Mouse (Mus musculus) myocyte (in vitro differentiated cells): Measurements from ENCODE around the gene Numb. TPM values are rescaled to one million over a fixed set of nuclear protein-coding genes. Genes with fewer than 3 reads are reported as not detected.

ENCODE experiments used
- H3K27me3 ChIP-seq: one replicate; pipeline ENCODE4 v1.6.1; 2011; ENCODE audit not compliant: control insufficient read depth, insufficient read depth, insufficient read length
- H3K36me3 ChIP-seq: one replicate; pipeline ENCODE4 v1.6.1; 2011; ENCODE audit not compliant: control insufficient read depth, insufficient read depth
- H3K4me2 ChIP-seq: one replicate; pipeline ENCODE4 v1.6.1; 2011; ENCODE audit warnings: low read depth, control low read depth
- H3K4me3 ChIP-seq: one replicate; pipeline ENCODE4 v1.5.1; 2011; ENCODE audit warnings: mild to moderate bottlenecking, control low read depth, moderate library complexity
- H3K79me2 ChIP-seq: one replicate; pipeline ENCODE4 v1.6.1; 2011; ENCODE audit not compliant: control insufficient read depth, insufficient read depth
- H3ac ChIP-seq: one replicate; pipeline ENCODE4 v1.6.1; 2011; ENCODE audit not compliant: control insufficient read depth, insufficient read length
- CEBPB ChIP-seq: IDR thresholded peaks from 2 replicates; pipeline ENCODE4 v1.6.1; 2011; ENCODE audit warnings: mild to moderate bottlenecking, moderate library complexity; ENCODE audit not compliant: poor library complexity, insufficient read depth, severe bottlenecking
- E2F4 ChIP-seq: IDR thresholded peaks from one replicate; pipeline ENCODE4 v1.6.1; 2011; ENCODE audit warnings: mild to moderate bottlenecking, control low read depth, moderate library complexity; ENCODE audit not compliant: insufficient read depth
- MAX ChIP-seq: IDR thresholded peaks from one replicate; pipeline ENCODE4 v1.6.1; 2011; ENCODE audit warnings: low read depth, mild to moderate bottlenecking, control low read depth
- MYOD1 ChIP-seq, 3 experiments: IDR thresholded peaks; one replicate each; pipeline ENCODE4 v1.6.1; 2011; ENCODE audit warnings: control low read depth in 2 of 3, low read depth in 2 of 3, mild to moderate bottlenecking in 2 of 3, moderate library complexity in 1 of 3; ENCODE audit not compliant: insufficient read length in 2 of 3, control insufficient read depth in 1 of 3
- MYOG ChIP-seq, 3 experiments: IDR thresholded peaks; one replicate each; pipeline ENCODE4 v1.6.1; 2011; ENCODE audit warnings: control low read depth in 2 of 3, low read depth in 2 of 3, mild to moderate bottlenecking in 2 of 3; ENCODE audit not compliant: insufficient read length in 2 of 3, control insufficient read depth in 1 of 3, insufficient read depth in 1 of 3
- POLR2A ChIP-seq: IDR thresholded peaks from one replicate; pipeline ENCODE4 v1.6.1; 2011; ENCODE audit warnings: low read depth, mild to moderate bottlenecking, control low read depth, moderate library complexity; ENCODE audit not compliant: insufficient read length
- POLR2AphosphoS2 ChIP-seq: IDR thresholded peaks from one replicate; pipeline ENCODE4 v1.6.1; 2011; ENCODE audit warnings: low read depth, control low read depth; ENCODE audit not compliant: insufficient read length
- REST ChIP-seq: IDR thresholded peaks from one replicate; pipeline ENCODE4 v1.6.1; 2011; ENCODE audit warnings: mild to moderate bottlenecking, control low read depth, moderate library complexity; ENCODE audit not compliant: insufficient read depth, insufficient read length
- SRF ChIP-seq: IDR thresholded peaks from one replicate; pipeline ENCODE4 v1.6.1; 2011; ENCODE audit warnings: low read depth; ENCODE audit not compliant: control insufficient read depth, insufficient read length
- TCF12 ChIP-seq: IDR thresholded peaks from one replicate; pipeline ENCODE4 v1.6.1; 2011; ENCODE audit warnings: mild to moderate bottlenecking, control low read depth; ENCODE audit not compliant: poor library complexity, insufficient read depth, severe bottlenecking
- TCF3 ChIP-seq: IDR thresholded peaks from one replicate; pipeline ENCODE4 v1.6.1; 2011; ENCODE audit warnings: low read depth, control low read depth; ENCODE audit not compliant: insufficient read length
- USF1 ChIP-seq: IDR thresholded peaks from one replicate; pipeline ENCODE4 v1.6.1; 2011; ENCODE audit warnings: low read depth, mild to moderate bottlenecking, control low read depth, moderate library complexity
- polyA plus RNA-seq: library from polyadenylated mRNA; unstranded; fragments of >200 nt; fragmentation: generic; extraction: Trizol; gene quantifications from one replicate; pipeline ENCODE4 v1.2.1, GENCODE M21; 2012; ENCODE audit warnings: missing spikeins

Numb gene
- polyA plus RNA-seq, 1 experiment = 10.0 TPM

DNA sequence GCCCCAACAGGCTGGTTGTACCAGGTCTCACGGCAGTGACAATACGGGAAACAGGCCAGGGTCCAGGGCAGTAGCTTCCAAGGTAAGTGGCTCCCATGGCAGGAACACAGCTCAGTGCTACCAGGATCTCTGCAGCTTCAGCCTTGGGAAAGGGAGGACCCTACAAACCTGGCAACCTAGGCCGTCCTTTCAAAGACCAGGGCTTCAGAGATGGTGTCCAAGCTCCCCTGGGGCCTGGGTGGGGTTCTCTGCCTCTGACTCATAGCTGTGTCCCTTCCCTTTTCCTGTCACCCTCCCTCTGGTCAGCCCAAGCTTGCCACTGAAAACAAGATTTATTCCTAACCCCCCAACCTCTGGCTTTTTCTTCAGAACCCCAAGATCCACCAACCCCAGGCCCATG, 141.6 kb downstream of the Numb start:
- TF ChIP-seq E2F4 (no peak), TCF3 (no peak), POLR2A (no peak), TCF12 (no peak), MYOG (IDR thresholded peaks at IDR 0.05; ENCODE audit: control insufficient read depth in 1 of 3, insufficient read depth in 1 of 3, insufficient read length in 2 of 3, low read depth in 2 of 3) (no peak), POLR2AphosphoS2 (no peak), SRF (no peak), REST (no peak), MYOD1 (IDR thresholded peaks at IDR 0.05; ENCODE audit: control insufficient read depth in 1 of 3, insufficient read length in 2 of 3, low read depth in 2 of 3) (no peak), MAX (no peak), CEBPB (no peak), USF1 (no peak)

DNA sequence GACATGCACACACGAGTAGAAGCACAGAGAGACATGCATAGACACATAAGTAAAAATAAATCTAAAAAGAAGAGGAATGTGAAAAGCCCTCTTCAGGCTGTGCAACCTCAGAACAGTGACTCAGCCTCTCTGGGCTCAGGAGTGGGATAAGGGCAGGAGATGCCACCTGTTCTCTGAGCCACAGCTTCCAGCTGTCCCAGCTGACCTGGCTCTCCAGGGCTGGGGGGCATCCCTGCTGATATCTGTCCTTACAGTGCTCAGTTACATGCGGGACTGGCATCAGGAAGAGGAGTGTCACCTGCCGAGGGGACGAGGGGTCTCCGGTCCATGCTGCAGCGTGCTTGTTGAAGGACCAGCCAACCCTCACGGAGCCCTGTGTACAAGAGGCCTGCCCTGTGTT, 145.0 kb downstream of the Numb start:
- no peaks in the 10 kb centered on the region for H3K36me3 ChIP-seq
- H3ac ChIP-seq = no peak overlapping the region
- no peaks in the 10 kb centered on the region for H3K79me2 ChIP-seq
- no peak for TF ChIP-seq USF1
- TF ChIP-seq MAX = no peak
- no peak for TF ChIP-seq POLR2AphosphoS2
- TF ChIP-seq TCF12 = no peak
- TF ChIP-seq POLR2A = no peak
- TF ChIP-seq TCF3 = no peak
- no peak for TF ChIP-seq E2F4
- TF ChIP-seq MYOG (IDR thresholded peaks at IDR 0.05; ENCODE audit: control insufficient read depth in 1 of 3, insufficient read depth in 1 of 3, insufficient read length in 2 of 3, low read depth in 2 of 3) = peak in 2 of 3 experiments; percentile 71 to 80
- no peak for TF ChIP-seq SRF
- no peak for TF ChIP-seq CEBPB
- TF ChIP-seq MYOD1 (IDR thresholded peaks at IDR 0.05; ENCODE audit: control insufficient read depth in 1 of 3, insufficient read length in 2 of 3, low read depth in 2 of 3) = peak in 2 of 3 experiments; percentile 61 to 63
- TF ChIP-seq REST = no peak
- H3K4me2 ChIP-seq = no peak overlapping the region
- peaks cover 20% of the 10 kb centered on the region for H3K27me3 ChIP-seq
- H3K4me3 ChIP-seq = no peak overlapping the region

More for the DNA sequence above, 141.6 kb downstream of the Numb start:
- Histone ChIP-seq H3K27me3 (peaks cover 20% of the 10 kb centered on the region), H3ac (no peak overlapping the region), H3K4me3 (no peak overlapping the region), H3K79me2 (no peaks in the 10 kb centered on the region), H3K4me2 (no peak overlapping the region), H3K36me3 (no peaks in the 10 kb centered on the region)

DNA sequence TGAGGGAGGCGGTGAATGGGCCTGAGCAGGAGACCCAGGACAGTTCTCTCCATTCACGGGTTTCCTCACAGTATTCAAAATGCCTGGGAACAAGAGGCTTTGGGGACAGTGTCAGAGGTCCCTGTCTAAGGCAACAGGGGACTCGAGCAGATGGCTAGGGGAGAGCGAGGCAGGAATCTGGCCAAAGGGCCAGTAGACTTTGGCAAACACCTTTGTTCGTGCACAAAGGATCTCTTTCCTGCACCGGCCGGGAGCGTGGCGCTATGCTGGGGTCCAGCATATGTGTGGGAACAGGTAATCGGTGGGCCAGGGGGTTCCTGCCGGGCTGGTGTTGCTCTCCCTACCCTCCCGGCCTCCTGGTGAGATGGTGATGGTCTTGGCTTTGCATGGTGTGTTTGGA, 146.1 kb downstream of the Numb start:
- no peak overlapping the region for H3ac ChIP-seq
- H3K79me2 ChIP-seq = no peaks in the 10 kb centered on the region
- no peaks in the 10 kb centered on the region for H3K36me3 ChIP-seq
- H3K4me2 ChIP-seq = no peak overlapping the region
- TF ChIP-seq POLR2A = no peak
- no peak for TF ChIP-seq TCF12
- no peak for TF ChIP-seq POLR2AphosphoS2
- TF ChIP-seq SRF = no peak
- TF ChIP-seq MYOD1 (IDR thresholded peaks at IDR 0.05; ENCODE audit: control insufficient read depth in 1 of 3, insufficient read length in 2 of 3, low read depth in 2 of 3) = no peak
- TF ChIP-seq USF1 = no peak
- TF ChIP-seq MYOG (IDR thresholded peaks at IDR 0.05; ENCODE audit: control insufficient read depth in 1 of 3, insufficient read depth in 1 of 3, insufficient read length in 2 of 3, low read depth in 2 of 3) = no peak
- no peak for TF ChIP-seq REST
- TF ChIP-seq CEBPB = no peak
- TF ChIP-seq TCF3 = no peak
- TF ChIP-seq MAX = no peak
- TF ChIP-seq E2F4 = no peak
- peaks cover 20% of the 10 kb centered on the region for H3K27me3 ChIP-seq
- H3K4me3 ChIP-seq = no peak overlapping the region

DNA sequence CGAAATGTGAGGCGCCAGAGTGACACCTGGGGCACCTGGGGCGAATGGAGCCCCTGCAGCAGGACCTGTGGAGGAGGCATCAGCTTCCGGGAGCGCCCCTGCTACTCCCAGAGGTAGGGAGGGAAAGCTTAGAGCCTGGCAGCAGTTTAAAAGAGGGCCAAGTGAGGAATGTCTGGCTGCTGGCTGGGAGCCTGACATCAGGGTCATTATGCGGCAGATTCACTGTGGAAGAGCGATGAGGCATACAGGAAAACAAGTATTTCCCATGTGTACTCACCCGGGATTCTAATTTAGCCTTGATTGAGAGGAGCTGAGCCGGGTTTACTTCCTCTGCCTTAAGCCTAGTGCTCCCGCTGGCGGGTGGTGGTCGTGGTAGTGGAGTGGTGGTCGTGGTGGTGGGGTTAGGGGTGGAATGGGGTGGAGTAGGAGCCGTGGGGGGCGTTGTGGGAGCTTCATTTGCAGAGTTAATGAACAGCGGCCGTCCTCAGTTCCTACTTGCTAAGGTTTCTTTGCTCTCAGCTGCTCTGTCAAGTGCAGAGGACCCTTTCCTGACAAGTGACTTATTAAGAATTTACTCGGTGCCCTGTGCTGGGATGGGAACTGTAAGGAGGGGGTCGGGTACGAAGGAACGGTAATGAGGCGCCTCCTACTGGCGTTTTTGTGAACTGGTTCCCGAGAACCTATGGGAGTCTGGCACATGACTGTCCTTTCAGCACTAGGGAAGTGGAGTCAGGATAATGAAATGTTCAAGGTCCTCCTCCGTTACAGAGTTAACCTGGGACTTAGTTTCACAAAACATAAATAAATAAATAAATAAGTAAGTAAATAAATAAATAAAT, 151.1 kb downstream of the Numb start:
- H3K27me3 ChIP-seq = no peaks in the 10 kb centered on the region
- TF ChIP-seq POLR2A (no peak), USF1 (peak; percentile 13)
- no peak overlapping the region for H3K4me3 ChIP-seq
- no peaks in the 10 kb centered on the region for H3K79me2 ChIP-seq
- no peak overlapping the region for H3ac ChIP-seq
- peak overlapping the region; percentile 18 for H3K4me2 ChIP-seq
- no peaks in the 10 kb centered on the region for H3K36me3 ChIP-seq
